Mouse (Mus musculus) limb, embryonic 12.5 days (tissue): ENCODE measurements around the gene Smoc2. TPM values are rescaled to one million over a fixed set of nuclear protein-coding genes. Genes with fewer than 3 reads are reported as not detected.

ENCODE experiments used
- ATAC-seq: fragments of 200-750 bp; cut with Nextera tagmentation; 2 replicates; pipeline ENCODE4 v1.8.0; 2017; ENCODE audit warnings: low read depth, moderate TSS enrichment; ENCODE audit not compliant: insufficient number of reproducible peaks, insufficient read depth, low FRiP score, low TSS enrichment
- H3K27ac ChIP-seq: fragments of 300-500 bp; sonication (generic); 2 replicates; pipeline ENCODE4 v1.5.1; 2016; ENCODE audit warnings: mild to moderate bottlenecking, moderate library complexity
- H3K27me3 ChIP-seq: fragments of 300-500 bp; sonication (generic); 2 replicates; pipeline ENCODE4 v1.6.1; 2016; ENCODE audit warnings: mild to moderate bottlenecking, moderate library complexity
- H3K36me3 ChIP-seq: fragments of 300-500 bp; sonication (generic); 2 replicates; pipeline ENCODE4 v1.6.1; 2016; ENCODE audit warnings: mild to moderate bottlenecking, moderate library complexity
- H3K4me1 ChIP-seq: fragments of 300-500 bp; sonication (generic); replicated peaks from 2 replicates; pipeline ENCODE4 v1.6.1; 2016
- H3K4me2 ChIP-seq: fragments of 300-500 bp; sonication (generic); 2 replicates; pipeline ENCODE4 v1.6.1; 2016; ENCODE audit warnings: mild to moderate bottlenecking, moderate library complexity
- H3K4me3 ChIP-seq: fragments of 300-500 bp; sonication (generic); replicated peaks from 2 replicates; pipeline ENCODE4 v1.5.1; 2016; ENCODE audit warnings: mild to moderate bottlenecking
- H3K9ac ChIP-seq: fragments of 300-500 bp; sonication (generic); replicated peaks from 2 replicates; pipeline ENCODE4 v1.6.1; 2016; ENCODE audit warnings: mild to moderate bottlenecking, moderate library complexity
- H3K9me3 ChIP-seq: fragments of 300-500 bp; sonication (generic); 2 replicates; pipeline ENCODE4 v1.6.1; 2016; ENCODE audit warnings: mild to moderate bottlenecking, moderate library complexity
- WGBS: fragments of 180-500 bp; shearing (Covaris S2); methylation state at CpG from one replicate; pipeline ENCODE4 v1.1.7; 2016; 5-methylcytosine and 5-hydroxymethylcytosine counted together
- polyA plus RNA-seq: library from polyadenylated mRNA; unstranded; fragments of >200 nt; fragmentation: Nextera tagmentation; extraction: Ambion mirVana; gene quantifications from 2 replicates; pipeline ENCODE4 v1.2.1, GENCODE M21; 2016

The Smoc2 gene
- polyA plus RNA-seq, 1 experiment from 2014 or later, result 75.9 TPM

GRCm38 (mm10) chr17:14279966-14280300 lies 627 bp downstream of the Smoc2 start:
- no peak overlapping the region; the same call in 1 of the 2 replicates for H3K27ac ChIP-seq
- 2% methylated on average over 10 of the region's 10 CpGs for WGBS
- peak; percentile 22; the same call in 1 of the 2 replicates for ATAC-seq

GRCm38 (mm10) chr17:14280425-14280833 lies 1.1 kb downstream of the Smoc2 start:
- peaks cover 47% of the 10 kb centered on the region for H3K4me1 ChIP-seq
- no peaks in the 10 kb centered on the region for H3K36me3 ChIP-seq
- H3K4me3 ChIP-seq, result peak overlapping the region; percentile 62
- peak overlapping the region; percentile 95 for H3K4me2 ChIP-seq
- under 1% methylated on average over 31 of the region's 31 CpGs for WGBS
- peak overlapping the region; percentile 65 for H3K9ac ChIP-seq
- ATAC-seq, result peak; percentile 30; the same call in 1 of the 2 replicates
- H3K9me3 ChIP-seq, result no peaks in the 10 kb centered on the region
- H3K27ac ChIP-seq, result peak overlapping the region; percentile 29; the same call in 1 of the 2 replicates
- H3K27me3 ChIP-seq, result peaks cover 78% of the 10 kb centered on the region

More at GRCm38 (mm10) chr17:14279966-14280300, 627 bp downstream of the Smoc2 start:
- Histone ChIP-seq H3K9me3 (no peaks in the 10 kb centered on the region), H3K27me3 (peaks cover 78% of the 10 kb centered on the region), H3K4me2 (peak overlapping the region; percentile 95), H3K36me3 (no peaks in the 10 kb centered on the region), H3K4me3 (peak overlapping the region; percentile 62), H3K9ac (peak overlapping the region; percentile 65), H3K4me1 (peaks cover 47% of the 10 kb centered on the region)

GRCm38 (mm10) chr17:14288015-14288616 lies 8.8 kb downstream of the Smoc2 start:
- Histone ChIP-seq H3K27me3 (peaks cover 17% of the 10 kb centered on the region), H3K4me1 (peaks cover 22% of the 10 kb centered on the region), H3K9me3 (no peaks in the 10 kb centered on the region), H3K4me2 (no peak overlapping the region), H3K36me3 (no peaks in the 10 kb centered on the region), H3K27ac (no peak overlapping the region), H3K4me3 (no peak overlapping the region), H3K9ac (no peak overlapping the region)
- no peak for ATAC-seq
- WGBS, result 45% methylated on average over 7 of the region's 7 CpGs

- no peak overlapping the region for H3K4me3 ChIP-seq
- no peak overlapping the region for H3K27ac ChIP-seq
- peaks cover 2% of the 10 kb centered on the region; the same call in 1 of the 2 replicates for H3K27me3 ChIP-seq
- ATAC-seq, result no peak
- H3K9ac ChIP-seq, result no peak overlapping the region
- no peak overlapping the region for H3K4me2 ChIP-seq
- H3K36me3 ChIP-seq, result no peaks in the 10 kb centered on the region
- H3K4me1 ChIP-seq, result no peaks in the 10 kb centered on the region
- H3K9me3 ChIP-seq, result no peaks in the 10 kb centered on the region
- WGBS, result 67% methylated on average over 5 of the region's 5 CpGs
Observed at GRCm38 (mm10) chr17:14293617-14294016, 14.3 kb downstream of the Smoc2 start.

- H3K9ac ChIP-seq, result no peak overlapping the region
- peaks cover 2% of the 10 kb centered on the region; the same call in 1 of the 2 replicates for H3K4me1 ChIP-seq
- H3K9me3 ChIP-seq, result no peaks in the 10 kb centered on the region
- 87% methylated on average over 3 of the region's 3 CpGs for WGBS
- no peak for ATAC-seq
- no peaks in the 10 kb centered on the region for H3K36me3 ChIP-seq
- H3K4me2 ChIP-seq, result no peak overlapping the region
- peaks cover 2% of the 10 kb centered on the region; the same call in 1 of the 2 replicates for H3K27me3 ChIP-seq
- no peak overlapping the region for H3K4me3 ChIP-seq
- H3K27ac ChIP-seq, result no peak overlapping the region
Observed at GRCm38 (mm10) chr17:14295146-14295545, 15.8 kb downstream of the Smoc2 start.

GRCm38 (mm10) chr17:14300361-14300760 lies 21.1 kb downstream of the Smoc2 start:
- Histone ChIP-seq H3K4me1 (peaks cover 22% of the 10 kb centered on the region), H3K27me3 (no peaks in the 10 kb centered on the region), H3K27ac (no peak overlapping the region), H3K36me3 (no peaks in the 10 kb centered on the region), H3K9ac (no peak overlapping the region), H3K4me2 (no peak overlapping the region), H3K4me3 (no peak overlapping the region), H3K9me3 (peaks cover 4% of the 10 kb centered on the region; the same call in 1 of the 2 replicates)
- no peak; the same call in 1 of the 2 replicates for ATAC-seq
- WGBS, result 77% methylated on average over 5 of the region's 5 CpGs

GRCm38 (mm10) chr17:14301491-14302344 lies 22.4 kb downstream of the Smoc2 start:
- Histone ChIP-seq H3K9me3 (peaks cover 4% of the 10 kb centered on the region; the same call in 1 of the 2 replicates), H3K9ac (no peak overlapping the region), H3K36me3 (no peaks in the 10 kb centered on the region), H3K4me1 (peaks cover 22% of the 10 kb centered on the region), H3K4me3 (no peak overlapping the region), H3K27me3 (no peaks in the 10 kb centered on the region), H3K4me2 (no peak overlapping the region), H3K27ac (no peak overlapping the region)
- ATAC-seq, result no peak
- WGBS, result 30% methylated on average over 7 of the region's 7 CpGs

GRCm38 (mm10) chr17:14302356-14302755 lies 23.1 kb downstream of the Smoc2 start:
- Histone ChIP-seq H3K27me3 (no peaks in the 10 kb centered on the region), H3K9ac (no peak overlapping the region), H3K36me3 (no peaks in the 10 kb centered on the region), H3K27ac (no peak overlapping the region), H3K4me2 (no peak overlapping the region), H3K4me1 (peaks cover 22% of the 10 kb centered on the region), H3K9me3 (peaks cover 4% of the 10 kb centered on the region; the same call in 1 of the 2 replicates), H3K4me3 (no peak overlapping the region)
- 36% methylated on average over 6 of the region's 6 CpGs for WGBS
- no peak for ATAC-seq

GRCm38 (mm10) chr17:14303722-14304121 lies 24.4 kb downstream of the Smoc2 start:
- H3K27me3 ChIP-seq, result no peaks in the 10 kb centered on the region
- ATAC-seq, result no peak
- no peak overlapping the region for H3K27ac ChIP-seq
- H3K4me3 ChIP-seq, result no peak overlapping the region
- no peaks in the 10 kb centered on the region for H3K36me3 ChIP-seq
- WGBS, result 94% methylated on average over 6 of the region's 6 CpGs
- no peak overlapping the region for H3K9ac ChIP-seq
- peaks cover 4% of the 10 kb centered on the region; the same call in 1 of the 2 replicates for H3K9me3 ChIP-seq
- no peak overlapping the region for H3K4me2 ChIP-seq
- peaks cover 24% of the 10 kb centered on the region for H3K4me1 ChIP-seq

- Histone ChIP-seq H3K27me3 (no peaks in the 10 kb centered on the region), H3K4me2 (no peak overlapping the region), H3K36me3 (no peaks in the 10 kb centered on the region), H3K4me3 (no peak overlapping the region), H3K9me3 (no peaks in the 10 kb centered on the region), H3K27ac (no peak overlapping the region), H3K4me1 (peaks cover 26% of the 10 kb centered on the region), H3K9ac (no peak overlapping the region)
- WGBS, result 83% methylated on average over 3 of the region's 3 CpGs
- ATAC-seq, result no peak
Observed at GRCm38 (mm10) chr17:14309884-14310283, 30.6 kb downstream of the Smoc2 start.

GRCm38 (mm10) chr17:14312440-14312839 lies 33.1 kb downstream of the Smoc2 start:
- Histone ChIP-seq H3K4me2 (no peak overlapping the region), H3K4me3 (no peak overlapping the region), H3K9me3 (no peaks in the 10 kb centered on the region), H3K27me3 (no peaks in the 10 kb centered on the region), H3K9ac (no peak overlapping the region), H3K27ac (no peak overlapping the region), H3K36me3 (no peaks in the 10 kb centered on the region), H3K4me1 (peaks cover 26% of the 10 kb centered on the region)
- no peak for ATAC-seq
- WGBS, result 82% methylated on average over 6 of the region's 6 CpGs
